Mouse (Mus musculus) heart, postnatal 36 days (tissue): ENCODE data around the gene Tenm4. TPM values are rescaled to one million over a fixed set of nuclear protein-coding genes. Genes with fewer than 3 reads are reported as not detected.

Experiments used
- DNase-seq, 2 experiments: peaks; one replicate each; pipeline ENCODE4 v3.0.0; 2021 to 2022
- intact Hi-C: fragments of 180-260 bp; cut with DNase I; formaldehyde crosslinking; loops from one replicate; pipeline ENCODE4 v1.15.1; 2025
- total RNA-seq, 2 experiments: library from RNA; stranded (reverse); gene quantifications; 2 replicates each; pipeline ENCODE4 v1.2.3; 2021

Tenm4 gene
- total RNA-seq, 2 experiments from 2014 or later: 0.36 to 0.81 TPM

- no peak for DNase-seq
- intact Hi-C loops: no loop called here
Observed at GRCm38 (mm10) chr7:96185411-96185810, 14.4 kb downstream of the Tenm4 start.

DNA sequence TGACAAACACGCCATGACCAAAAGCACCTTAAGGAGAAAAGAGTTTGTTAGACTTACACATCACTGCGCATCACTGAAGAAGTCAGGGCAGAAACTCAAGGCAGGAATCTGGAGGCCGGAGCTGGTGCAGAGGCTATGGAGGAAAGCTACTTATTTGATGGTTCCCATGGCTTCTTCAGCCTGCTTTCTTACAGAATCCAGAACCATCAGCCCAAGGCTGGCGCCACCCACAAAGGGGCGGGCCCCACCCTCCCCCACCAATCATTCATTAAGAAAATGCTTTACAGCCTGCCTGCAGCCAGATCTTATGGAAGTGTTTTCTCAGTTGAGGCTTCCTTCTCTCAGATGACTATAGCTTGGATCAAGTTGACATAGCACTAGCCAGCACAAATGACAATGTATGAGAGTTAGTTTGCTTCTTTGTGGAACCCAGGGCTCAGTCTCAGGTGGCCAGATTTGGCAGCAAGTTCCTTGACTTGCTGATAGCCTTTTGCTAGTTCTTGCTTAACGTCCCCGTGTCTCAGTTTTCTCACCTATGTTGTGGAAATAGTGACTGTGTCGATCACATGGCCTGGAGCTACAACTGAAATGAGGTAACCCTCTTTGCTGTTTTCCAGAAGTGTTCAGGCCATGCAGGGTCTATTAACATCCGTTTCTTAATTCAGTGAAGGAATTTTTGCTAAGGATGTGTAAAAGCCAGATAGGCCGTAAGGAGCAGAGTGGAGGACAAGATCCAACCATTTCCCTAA, 32.9 kb downstream of the Tenm4 start:
- intact Hi-C loops: no loop called here
- DNase-seq: no peak

DNA sequence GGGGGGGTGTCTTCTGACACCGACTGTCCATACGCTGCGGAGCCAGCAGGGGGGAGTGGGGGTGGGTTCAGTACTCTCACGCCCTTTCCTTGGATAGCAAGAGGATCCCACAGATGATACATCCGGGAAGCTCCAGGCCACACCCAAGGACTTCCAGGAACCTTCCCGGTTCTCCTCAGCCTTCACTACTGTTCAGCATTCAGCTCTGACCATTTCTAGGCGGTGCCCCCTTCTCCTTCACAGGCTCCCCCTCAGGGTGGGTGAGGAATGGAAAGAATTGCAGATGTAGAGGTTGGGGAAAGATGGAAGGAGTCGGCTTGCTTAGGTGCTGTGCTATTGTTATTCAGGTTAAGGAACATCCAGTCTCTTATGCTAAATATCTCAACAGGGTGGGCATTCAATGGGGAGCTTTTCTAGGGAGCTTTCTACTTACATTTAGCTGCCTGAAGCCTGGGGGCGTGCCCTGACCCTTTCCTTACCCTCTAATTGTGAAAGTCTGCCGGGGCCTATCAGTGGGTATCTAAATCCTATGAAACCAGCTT, 33.8 kb downstream of the Tenm4 start:
- no peak for DNase-seq
- intact Hi-C loops: no loop called here

GRCm38 (mm10) chr7:96207071-96207470, 36.0 kb downstream of the Tenm4 start:
- no peak for DNase-seq
- intact Hi-C loops: no loop called here

DNA sequence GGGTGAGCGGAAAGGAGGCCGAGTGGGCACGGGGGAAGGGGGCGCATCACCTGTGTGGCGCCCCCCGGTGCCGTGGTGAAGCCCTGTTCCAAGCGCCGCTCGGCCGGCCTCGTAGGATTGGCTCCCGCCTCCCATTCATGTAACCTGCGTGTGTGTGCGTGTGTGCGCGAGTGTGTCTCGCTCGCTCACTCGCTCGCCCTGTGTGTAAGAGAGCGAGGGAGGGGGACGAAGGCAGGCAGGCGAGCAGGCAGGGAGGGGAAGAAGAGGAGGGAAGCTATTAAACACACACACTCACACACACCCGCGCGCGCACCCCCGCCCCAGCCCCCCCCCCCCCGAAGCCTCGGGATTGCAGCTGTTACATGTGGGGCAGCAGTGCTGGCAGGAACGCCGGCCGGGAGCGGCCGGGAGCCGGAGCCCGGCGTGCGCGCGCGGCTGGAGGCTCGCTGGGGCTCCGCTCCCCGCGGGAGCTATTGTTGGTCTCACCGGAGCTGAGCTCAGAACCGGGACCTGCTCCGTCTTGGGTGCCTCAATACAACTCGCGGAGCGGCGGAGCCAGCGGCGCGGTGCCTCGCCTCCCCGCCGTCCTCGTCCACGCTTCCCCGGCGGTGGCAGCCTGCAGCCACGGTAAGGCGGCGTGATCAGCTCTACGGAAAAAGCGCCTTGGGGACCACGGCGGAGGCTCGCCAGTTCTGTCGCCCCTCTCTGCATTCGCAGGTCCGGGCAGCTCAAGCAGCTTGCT, 38.9 kb downstream of the Tenm4 start:
- intact Hi-C loops: loop anchor here (1.0 kb wide), 1 partner anchor 344 kb away; no protein-coding TSS in a partner anchor
- DNase-seq: peak in 1 of 2 experiments; percentile 11

DNA sequence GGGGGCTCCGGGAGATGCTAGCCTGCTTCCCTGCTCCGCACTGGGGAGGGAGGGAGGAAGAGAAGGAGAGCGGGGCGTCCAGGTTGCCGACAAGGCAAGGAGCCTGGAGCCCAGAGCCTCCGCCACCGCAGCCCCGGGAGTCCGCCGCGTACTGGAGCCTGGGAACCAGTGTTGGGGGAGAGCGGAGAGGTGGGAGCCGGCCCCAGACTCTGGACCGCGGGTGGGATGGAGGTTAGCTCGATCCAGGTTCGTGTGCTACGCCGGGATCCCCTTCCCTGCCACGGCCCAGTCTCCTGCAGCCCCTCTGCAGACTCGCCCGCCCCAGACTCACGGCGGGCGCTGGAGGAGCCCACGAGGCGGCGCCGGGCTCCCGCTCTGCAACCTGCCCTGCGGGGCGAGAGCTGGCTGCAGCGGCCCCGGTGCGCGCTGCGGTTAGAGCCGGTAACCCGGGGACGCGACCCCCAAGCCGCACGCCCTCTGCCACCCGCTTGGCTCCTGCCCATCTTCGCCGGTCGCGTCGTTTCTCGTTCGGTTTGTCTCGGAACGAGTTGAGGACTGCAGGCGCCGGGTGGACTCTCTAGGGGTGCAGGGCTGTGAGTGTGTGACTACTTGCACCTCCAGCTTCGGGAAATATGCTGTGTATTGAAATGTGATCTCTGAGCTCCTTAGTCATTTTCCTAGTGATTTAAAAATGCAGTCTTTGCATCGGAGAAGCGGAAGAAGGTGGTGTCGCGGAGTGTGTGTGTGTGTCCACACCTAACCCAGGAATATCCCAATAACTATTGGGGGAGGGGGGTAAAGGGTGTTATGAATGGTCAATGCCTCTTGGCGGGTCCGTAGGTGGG, 39.7 kb downstream of the Tenm4 start:
- DNase-seq: peak; percentile 13 to 39
- intact Hi-C loops: loop anchor here (1.0 kb wide), 1 partner anchor 344 kb away; no protein-coding TSS in a partner anchor

GRCm38 (mm10) chr7:96211618-96212021, 40.6 kb downstream of the Tenm4 start:
- DNase-seq: peak in 1 of 2 experiments; percentile 7
- intact Hi-C loops: no loop called here

GRCm38 (mm10) chr7:96212224-96212591, 41.2 kb downstream of the Tenm4 start:
- intact Hi-C loops: no loop called here
- no peak for DNase-seq

- intact Hi-C loops: no loop called here
- DNase-seq: peak; percentile 20 to 29
Observed at GRCm38 (mm10) chr7:96212592-96213541, 41.8 kb downstream of the Tenm4 start.

GRCm38 (mm10) chr7:96213741-96214140, 42.7 kb downstream of the Tenm4 start:
- intact Hi-C loops: no loop called here
- DNase-seq: no peak

DNA sequence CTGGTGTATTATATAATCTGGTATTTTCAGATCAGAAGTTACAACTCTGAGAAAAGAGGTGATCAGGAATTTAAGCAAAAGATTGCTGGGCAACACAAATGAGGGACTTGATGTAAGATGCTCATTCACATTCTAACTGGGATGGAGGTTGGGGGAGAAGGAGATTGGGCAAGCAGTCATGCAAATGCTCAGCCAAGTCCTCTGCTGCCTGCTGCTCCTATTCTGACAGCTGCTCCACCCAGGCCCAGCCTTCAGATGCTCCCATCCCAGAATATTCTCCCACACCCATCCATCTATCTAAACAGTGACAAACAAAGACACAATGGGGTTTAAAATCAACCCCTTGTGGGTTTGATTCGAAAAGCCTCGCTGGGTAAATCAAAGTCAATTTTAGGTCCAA, 43.8 kb downstream of the Tenm4 start:
- intact Hi-C loops: no loop called here
- DNase-seq: no peak

GRCm38 (mm10) chr7:96215894-96216509, 45.0 kb downstream of the Tenm4 start:
- DNase-seq: no peak
- intact Hi-C loops: no loop called here

- no peak for DNase-seq
- intact Hi-C loops: no loop called here
Observed at GRCm38 (mm10) chr7:96219386-96219785, 48.3 kb downstream of the Tenm4 start.

DNA sequence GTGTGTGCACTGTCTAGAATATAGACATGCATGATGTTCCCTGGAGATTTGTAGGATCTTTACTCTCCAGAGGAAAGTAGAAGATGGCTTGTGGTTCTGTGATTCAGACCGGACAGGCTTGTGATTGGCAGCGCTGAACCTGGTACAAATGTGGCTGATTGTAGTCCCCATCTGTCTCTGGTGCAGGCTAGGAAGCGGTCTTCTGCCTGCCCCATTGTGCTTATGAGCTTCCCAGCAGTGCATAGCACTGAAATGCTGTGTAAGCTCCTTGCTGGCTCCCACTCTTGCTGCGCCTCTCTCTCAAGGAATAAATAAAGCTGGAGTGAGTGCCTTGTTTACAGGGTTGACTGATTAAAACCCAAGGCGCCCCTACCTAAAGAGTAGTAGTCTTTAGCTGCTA, 49.6 kb downstream of the Tenm4 start:
- intact Hi-C loops: no loop called here
- no peak for DNase-seq

DNA sequence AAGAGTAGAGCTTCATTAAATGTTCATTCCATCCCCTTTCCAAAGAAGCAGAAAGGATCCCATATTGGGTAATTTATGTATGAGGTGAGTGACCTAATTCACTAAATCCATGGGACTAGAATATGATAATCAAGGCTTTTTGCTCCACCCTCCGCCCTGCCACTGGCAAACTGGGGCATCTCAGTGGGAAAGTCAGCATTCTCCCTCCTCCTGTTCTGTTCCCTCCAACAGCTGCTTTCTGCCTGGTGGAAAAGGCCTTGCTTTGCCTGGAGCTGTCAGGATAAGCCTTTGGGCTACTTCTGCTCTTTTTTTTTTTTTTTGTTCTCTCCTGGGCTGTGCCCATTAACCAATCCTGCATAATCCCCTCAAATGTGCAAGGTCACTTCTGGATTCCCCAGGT, 51.5 kb downstream of the Tenm4 start:
- intact Hi-C loops: no loop called here
- no peak for DNase-seq

DNA sequence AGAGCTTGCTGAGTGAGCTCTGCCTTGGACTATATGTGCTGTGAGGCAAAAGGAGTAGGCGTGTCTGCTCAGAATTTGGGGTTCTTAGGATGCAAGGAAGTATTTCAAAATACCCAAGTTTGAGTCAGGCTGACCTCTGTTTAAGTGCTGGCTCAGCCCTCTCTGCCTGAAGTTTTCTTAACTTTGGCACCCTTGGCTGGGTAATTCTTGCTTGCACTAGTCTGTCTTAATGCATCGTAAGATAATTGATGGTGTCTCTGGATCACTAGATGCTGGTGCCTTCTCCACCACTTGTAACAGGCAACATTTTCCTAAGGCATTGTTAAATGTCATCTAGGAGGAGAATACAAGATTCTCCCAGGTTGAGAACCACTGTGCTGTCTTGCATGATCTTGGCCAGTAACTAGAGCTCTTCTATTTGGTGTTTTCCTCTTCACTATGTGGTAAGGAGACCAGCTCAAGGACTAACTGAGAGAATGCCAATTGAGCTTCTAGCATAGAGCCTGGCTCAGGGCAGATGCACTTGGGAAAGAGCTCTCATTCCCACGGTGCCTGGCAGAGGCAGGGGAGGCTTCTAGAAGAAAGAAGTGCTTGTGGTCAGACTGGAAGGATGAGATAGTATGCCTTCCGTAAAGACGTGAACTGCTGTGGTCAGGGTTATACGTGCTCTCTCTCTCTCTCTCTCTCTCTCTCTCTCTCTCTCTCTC, 57.7 kb downstream of the Tenm4 start:
- intact Hi-C loops: no loop called here

DNA sequence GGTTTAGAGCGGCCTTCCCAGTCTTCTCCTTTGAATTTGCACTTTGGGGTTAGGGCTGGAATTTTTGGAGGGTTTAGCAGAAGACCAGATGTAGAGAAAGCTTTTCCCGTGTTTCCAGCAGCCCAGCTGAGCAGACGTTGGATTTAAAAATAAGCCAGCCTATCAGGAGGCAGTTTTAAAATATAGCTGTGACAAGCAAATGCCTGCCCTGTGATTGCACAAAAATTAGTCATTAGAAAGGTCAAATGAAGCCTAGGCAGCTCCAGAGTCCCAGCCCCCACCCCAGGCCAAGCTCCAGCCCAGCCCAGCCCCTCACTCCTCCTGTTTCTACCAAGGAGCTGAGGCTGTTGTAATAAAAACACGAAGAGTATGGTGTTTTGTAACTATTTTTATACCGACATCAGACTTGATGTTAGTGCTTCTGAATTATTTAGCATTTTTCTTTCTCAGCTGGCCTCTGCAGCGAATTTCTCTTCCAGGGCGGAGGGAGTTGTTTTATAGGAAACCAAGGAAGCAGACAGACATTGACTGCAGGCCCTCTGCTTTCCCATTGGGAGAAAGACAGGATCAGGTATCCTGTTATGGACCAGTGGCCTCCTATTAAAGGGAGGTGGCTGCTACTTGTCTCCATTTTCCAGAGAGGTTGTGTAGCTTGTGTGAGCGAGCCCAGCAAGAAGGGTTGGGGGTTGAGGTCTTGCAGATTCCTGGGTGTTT, 59.1 kb downstream of the Tenm4 start:
- no peak for DNase-seq
- intact Hi-C loops: no loop called here

More for the DNA sequence above, 57.7 kb downstream of the Tenm4 start:
- no peak for DNase-seq

GRCm38 (mm10) chr7:96230720-96231241, 59.7 kb downstream of the Tenm4 start:
- intact Hi-C loops: no loop called here
- DNase-seq: no peak
